Mouse (Mus musculus) B cell, adult 2 months (primary cell): ENCODE data around the gene Slc4a2.

Experiments used
- DNase-seq, 2 experiments: peaks; one replicate each; pipeline ENCODE4 v3.0.0; 2022

The Slc4a2 gene

GRCm38 (mm10) chr5:24426556-24427284 is 3.1 kb downstream of the Slc4a2 start:
- no peak for DNase-seq

- DNase-seq: no peak
Measured at GRCm38 (mm10) chr5:24427285-24427633, 3.6 kb downstream of the Slc4a2 start.

- no peak for DNase-seq
Measured at GRCm38 (mm10) chr5:24427981-24428402, 4.4 kb downstream of the Slc4a2 start.

GRCm38 (mm10) chr5:24428596-24428995 is 5.0 kb downstream of the Slc4a2 start:
- no peak for DNase-seq

- DNase-seq: no peak
Measured at GRCm38 (mm10) chr5:24433993-24434392, 10.4 kb downstream of the Slc4a2 start.

GRCm38 (mm10) chr5:24441187-24441586 is 17.6 kb downstream of the Slc4a2 start:
- no peak for DNase-seq

GRCm38 (mm10) chr5:24442029-24442428 is 18.4 kb downstream of the Slc4a2 start:
- no peak for DNase-seq

GRCm38 (mm10) chr5:24443204-24443603 is 19.6 kb downstream of the Slc4a2 start:
- no peak for DNase-seq

GRCm38 (mm10) chr5:24443927-24444326 is 20.3 kb downstream of the Slc4a2 start:
- no peak for DNase-seq

- peak; percentile 93 to 94 for DNase-seq
Measured at GRCm38 (mm10) chr5:24444746-24445427, 21.2 kb downstream of the Slc4a2 start, which contains the start of gene Fastk. Fastk (minus strand) TSS chr5:24445287.

- no peak for DNase-seq
Measured at GRCm38 (mm10) chr5:24445428-24446080, 21.9 kb downstream of the Slc4a2 start.

GRCm38 (mm10) chr5:24446630-24447029 is 23.0 kb downstream of the Slc4a2 start:
- DNase-seq: no peak

GRCm38 (mm10) chr5:24447624-24448298 is 24.1 kb downstream of the Slc4a2 start, which contains the start of gene Tmub1:
Tmub1 (minus strand) TSS chr5:24447854.
- peak; percentile 85 to 86 for DNase-seq

GRCm38 (mm10) chr5:24451264-24452029 is 27.8 kb downstream of the Slc4a2 start:
- DNase-seq: peak; percentile 74 to 78

GRCm38 (mm10) chr5:24452030-24452690 is 28.5 kb downstream of the Slc4a2 start, which contains the start of gene Agap3:
Agap3 (plus strand) TSS chr5:24452177.
- peak; percentile 40 to 41 for DNase-seq

GRCm38 (mm10) chr5:24452691-24453233 is 29.1 kb downstream of the Slc4a2 start:
- peak; percentile 19 to 26 for DNase-seq

- no peak for DNase-seq
Measured at GRCm38 (mm10) chr5:24453283-24453984, 29.8 kb downstream of the Slc4a2 start.

- DNase-seq: no peak
Measured at GRCm38 (mm10) chr5:24453985-24454303, 30.3 kb downstream of the Slc4a2 start.

GRCm38 (mm10) chr5:24455076-24455475 is 31.4 kb downstream of the Slc4a2 start:
- DNase-seq: no peak

- no peak for DNase-seq
Measured at GRCm38 (mm10) chr5:24455613-24456012, 32.0 kb downstream of the Slc4a2 start.

GRCm38 (mm10) chr5:24466762-24467161 is 43.1 kb downstream of the Slc4a2 start:
- no peak for DNase-seq
